Mouse (Mus musculus): ENCODE results near the gene Atp2a1.

- TF ChIP-seq CTCF (IDR thresholded peaks at IDR 0.05; ENCODE audit: control insufficient read depth, insufficient read depth, insufficient read length) (no peak), MYOG (IDR thresholded peaks at IDR 0.05; ENCODE audit: control insufficient read depth, extremely low read depth, insufficient read length) (no peak), MYOD1 (IDR thresholded peaks at IDR 0.05; ENCODE audit: control insufficient read depth, insufficient read length, low read depth) (no peak), USF1 (IDR thresholded peaks at IDR 0.05; ENCODE audit: low read depth) (no peak), CEBPB (IDR thresholded peaks at IDR 0.05; ENCODE audit: low read depth) (no peak), MAX (IDR thresholded peaks at IDR 0.05) (no peak)
These were observed 18.4 kb downstream of the Atp2a1 start for GRCm38 (mm10) chr7:126444536-126444935.
